Comparison of ENCODE assay signal across 22 mouse cellular contexts in genomic region chr2:122616237-122616636, GRCm38 (mm10). TPM values are rescaled to one million over a fixed set of nuclear protein-coding genes. Genes with fewer than 3 reads are reported as not detected.
DNase-seq lines count a peak whose midpoint lies in the region; ATAC-seq and TF ChIP-seq lines count a peak whose summit lies in the region.
"Had no signal": no experiment of that assay in that cellular context is flagged by ENCODE, and none has a peak within 500 bp of the region (broad histone marks: within the 10 kb centered on the region; RNA-seq: fewer than 3 reads in every experiment).

No protein-coding gene starts in this region.

- no peak for TF ChIP-seq POLR2A in cortical plate, adult 2 months (IDR thresholded peaks at IDR 0.05; ENCODE audit: extremely low read depth, insufficient read depth, low read length)

- TF ChIP-seq CTCF in cortical plate, adult 2 months (IDR thresholded peaks at IDR 0.05; ENCODE audit: extremely low read depth, insufficient read depth, low read length), result no peak

- no peak overlapping the region for H3K9ac ChIP-seq in intestine, embryonic 15.5 days
- H3K9ac ChIP-seq: embryonic facial prominence, embryonic 13.5 days; forebrain, embryonic 12.5 days; hindbrain, embryonic 12.5 days had no signal

- H3K9me3 ChIP-seq in intestine, embryonic 15.5 days, result no peaks in the 10 kb centered on the region
- H3K9me3 ChIP-seq: embryonic facial prominence, embryonic 13.5 days; forebrain, embryonic 12.5 days; hindbrain, embryonic 12.5 days had no signal

- H3K4me1 ChIP-seq in cortical plate, adult 2 months (ENCODE audit: control insufficient read depth, insufficient read depth, low read length), result peaks cover 3% of the 10 kb centered on the region
- no peaks in the 10 kb centered on the region for H3K4me1 ChIP-seq in intestine, embryonic 15.5 days (replicated peaks)
- H3K4me1 ChIP-seq: embryonic facial prominence, embryonic 13.5 days had no signal

- no peaks in the 10 kb centered on the region; the same call in 1 of the 2 replicates for H3K27me3 ChIP-seq in intestine, embryonic 15.5 days (replicated peaks)
- H3K27me3 ChIP-seq: hindbrain, embryonic 12.5 days had no signal

- WGBS in intestine, embryonic 15.5 days, result 74% methylated on average over 6 of the region's 6 CpGs

- H3K4me3 ChIP-seq in cortical plate, adult 2 months (ENCODE audit: insufficient read depth, low read length), result no peak overlapping the region
- no peak overlapping the region for H3K4me3 ChIP-seq in intestine, embryonic 15.5 days (replicated peaks)
- H3K4me3 ChIP-seq: embryonic facial prominence, embryonic 13.5 days; forebrain, embryonic 12.5 days; gastrocnemius, adult 2 months; hindbrain, embryonic 12.5 days had no signal

- no peaks in the 10 kb centered on the region for H3K36me3 ChIP-seq in intestine, embryonic 15.5 days
- H3K36me3 ChIP-seq: embryonic facial prominence, embryonic 13.5 days; forebrain, embryonic 12.5 days; hindbrain, embryonic 12.5 days had no signal

- DNase-seq in frontal cortex, postnatal 10 days (ENCODE audit: low spot score in 2 of 2), result no peak
- peak; percentile 35 to 46 for DNase-seq in left cerebral cortex, adult 18-20 months (ENCODE audit: low spot score in 2 of 2)
- no peak for DNase-seq in left cerebral cortex, adult 8-10 months (ENCODE audit: low spot score in 2 of 2)
- peak; percentile 21 to 26 for DNase-seq in right cerebral cortex, adult 2 months (ENCODE audit: low spot score in 2 of 2)
- no peak for DNase-seq in right cerebral cortex, postnatal 14 days
- DNase-seq: adrenal gland, postnatal 10 days; cerebellum, adult 11-12 months; cerebellum, adult 9-10 months; cerebellum, postnatal 25 days; gastrocnemius, adult 2 months; gastrocnemius, postnatal 25 days; heart, postnatal 10 days; heart, postnatal 4 days had no signal

- ATAC-seq in frontal cortex, adult (ENCODE audit: low TSS enrichment), result peak; percentile 86
- no peak for ATAC-seq in intestine, embryonic 15.5 days
- ATAC-seq: hindbrain, embryonic 16.5 days had no signal

- H3K4me2 ChIP-seq in intestine, embryonic 15.5 days (replicated peaks), result no peak overlapping the region
- H3K4me2 ChIP-seq: embryonic facial prominence, embryonic 13.5 days; forebrain, embryonic 12.5 days; hindbrain, embryonic 12.5 days had no signal

- peak overlapping the region; percentile 86 for H3K27ac ChIP-seq in cortical plate, adult 2 months (ENCODE audit: insufficient read depth, low read length)
- no peak overlapping the region for H3K27ac ChIP-seq in intestine, embryonic 15.5 days
- H3K27ac ChIP-seq: embryonic facial prominence, embryonic 13.5 days; forebrain, embryonic 12.5 days; gastrocnemius, adult 2 months; hindbrain, embryonic 12.5 days had no signal

RNA-seq across cellular contexts. Expression of gene Gatm, which starts 5.1 kb away (rescaled TPM):
- total RNA-seq in left cerebral cortex, adult 18-20 months (2021), result 10 to 100 TPM; 66.0 to 74.6 TPM
- 100 to 1,000 TPM in 3 of 4 experiments, 10 to 100 TPM in 1; 97.7 to 112 (median 104) TPM for total RNA-seq in left cerebral cortex, adult 8-10 months (2022)
- 118 and 140 TPM in 2 replicates for polyA plus RNA-seq in cortical plate, adult 2 months (2012; rRNA removed)
- 18.9 and 23.9 TPM in 2 replicates for polyA plus RNA-seq in intestine, embryonic 15.5 days (2015; fragmentation: Nextera tagmentation; extraction: Ambion mirVana)
- total RNA-seq: MEL had no signal

RNA-seq across cellular contexts. Expression of gene AA467197, which starts 20.5 kb away (rescaled TPM):
- not detected for total RNA-seq in left cerebral cortex, adult 18-20 months (2021)
- 1 to 10 TPM in 1 of 4 experiments, under 1 TPM in 1, not detected in 2; 0.65 to 1.0 TPM for total RNA-seq in left cerebral cortex, adult 8-10 months (2022)
- 0.51 and 0.75 TPM in 2 replicates for polyA plus RNA-seq in cortical plate, adult 2 months (2012; rRNA removed)
- 7.1 and 7.3 TPM in 2 replicates for polyA plus RNA-seq in intestine, embryonic 15.5 days (2015; fragmentation: Nextera tagmentation; extraction: Ambion mirVana)
- total RNA-seq: gastrocnemius, postnatal 25 days; MEL had no signal
- polyA plus RNA-seq: embryonic facial prominence, embryonic 13.5 days; heart, embryonic 14.5 days had no signal

Comparison
In these comparisons a context has a peak if more than half of its experiments do, and no peak if none do; other contexts are left out.
1. DNase-seq: peak in left cerebral cortex, adult 18-20 months (2 of 2) and right cerebral cortex, adult 2 months (2 of 2); none in frontal cortex, postnatal 10 days (0 of 2), left cerebral cortex, adult 8-10 months (0 of 2) and right cerebral cortex, postnatal 14 days (single experiment).